Mouse (Mus musculus): ENCODE data around the gene Aplnr.

Aplnr gene

GRCm38 (mm10) chr2:85137601-85138140 is 1.6 kb downstream of the Aplnr start:
- no peak for DNase-seq

GRCm38 (mm10) chr2:85138143-85138542 is 2.1 kb downstream of the Aplnr start:
- DNase-seq = no peak

- no peak for DNase-seq
Observed at GRCm38 (mm10) chr2:85139393-85139792, 3.4 kb downstream of the Aplnr start.

- DNase-seq = no peak
Observed at GRCm38 (mm10) chr2:85139846-85140245, 3.8 kb downstream of the Aplnr start.

- DNase-seq = peak in 1 of 2 experiments; percentile 15
Observed at GRCm38 (mm10) chr2:85140833-85141232, 4.8 kb downstream of the Aplnr start.

- DNase-seq = no peak
Observed at GRCm38 (mm10) chr2:85144908-85145307, 8.9 kb downstream of the Aplnr start.

GRCm38 (mm10) chr2:85145346-85145745 is 9.3 kb downstream of the Aplnr start:
- no peak for DNase-seq

GRCm38 (mm10) chr2:85147481-85147880 is 11.5 kb downstream of the Aplnr start:
- no peak for DNase-seq

- no peak for DNase-seq
Observed at GRCm38 (mm10) chr2:85150373-85150772, 14.3 kb downstream of the Aplnr start.

GRCm38 (mm10) chr2:85151233-85151632 is 15.2 kb downstream of the Aplnr start:
- no peak for DNase-seq

- no peak for DNase-seq
Observed at GRCm38 (mm10) chr2:85155334-85155733, 19.3 kb downstream of the Aplnr start.

GRCm38 (mm10) chr2:85156136-85156535 is 20.1 kb downstream of the Aplnr start:
- no peak for DNase-seq

- no peak for DNase-seq
Observed at GRCm38 (mm10) chr2:85157382-85157781, 21.4 kb downstream of the Aplnr start.

- no peak for DNase-seq
Observed at GRCm38 (mm10) chr2:85160901-85161637, 25.0 kb downstream of the Aplnr start.

- DNase-seq = no peak
Observed at GRCm38 (mm10) chr2:85161638-85162093, 25.6 kb downstream of the Aplnr start.

GRCm38 (mm10) chr2:85163311-85164047 is 27.5 kb downstream of the Aplnr start:
- DNase-seq = no peak

- no peak for DNase-seq
Observed at GRCm38 (mm10) chr2:85167624-85168023, 31.6 kb downstream of the Aplnr start.

GRCm38 (mm10) chr2:85168327-85168726 is 32.3 kb downstream of the Aplnr start:
- DNase-seq = no peak

GRCm38 (mm10) chr2:85172071-85172762 is 36.2 kb downstream of the Aplnr start:
- no peak for DNase-seq

- DNase-seq = no peak
Observed at GRCm38 (mm10) chr2:85172763-85173103, 36.7 kb downstream of the Aplnr start.

- DNase-seq = peak; percentile 63 to 79
Observed at GRCm38 (mm10) chr2:85173545-85173944, 37.5 kb downstream of the Aplnr start.

GRCm38 (mm10) chr2:85178139-85178800 is 42.2 kb downstream of the Aplnr start:
- no peak for DNase-seq

Measured in cerebellum, postnatal 14 days (tissue).